Mouse (Mus musculus): ENCODE data around the gene Pygo2.

The Pygo2 gene

DNA sequence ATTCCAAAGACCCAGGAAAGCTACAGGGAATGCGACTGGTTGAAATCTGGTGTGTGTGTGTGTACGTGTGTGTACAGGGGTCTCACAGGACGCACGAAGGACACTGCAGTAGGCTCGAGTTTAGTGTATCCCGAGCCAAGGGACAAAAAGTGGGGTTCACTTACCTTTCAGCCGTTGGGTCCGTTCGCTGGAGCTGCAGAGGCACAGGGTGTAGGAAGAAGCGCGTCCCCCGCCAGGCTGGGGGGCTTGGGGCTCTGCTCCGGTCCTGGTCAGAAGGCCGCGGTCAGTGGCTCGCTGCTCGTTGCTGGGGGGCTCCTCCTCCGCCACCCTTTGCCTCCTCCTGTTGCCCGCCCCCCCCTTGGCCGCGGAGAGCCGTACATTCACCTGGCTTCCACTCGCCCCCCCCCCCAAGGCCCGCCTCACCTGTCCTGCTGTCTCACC lies 37.1 kb upstream of the Pygo2 start:
- DNase-seq (ENCODE audit: low read depth, low spot score): no peak

DNA sequence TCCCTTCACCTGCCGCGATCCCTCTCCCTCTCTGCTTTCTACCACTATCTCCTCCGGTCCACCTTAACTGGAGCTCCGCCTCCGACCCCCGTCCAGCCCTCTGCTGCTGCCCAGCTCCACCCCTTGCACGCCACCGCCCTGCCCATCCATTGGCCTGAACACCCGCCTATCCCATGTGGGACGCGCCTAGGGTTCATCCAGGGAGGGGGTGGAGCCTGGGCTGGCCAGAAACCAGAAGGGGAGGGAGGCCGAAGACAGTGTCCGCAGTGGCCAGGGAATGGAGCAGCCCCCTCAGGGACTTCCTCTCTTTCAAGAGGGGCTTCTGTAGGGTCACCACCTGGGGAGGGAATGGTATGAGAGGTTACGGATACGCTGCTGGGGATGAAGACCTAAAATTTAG lies 36.4 kb upstream of the Pygo2 start:
- DNase-seq (ENCODE audit: low read depth, low spot score): peak; percentile 75

DNA sequence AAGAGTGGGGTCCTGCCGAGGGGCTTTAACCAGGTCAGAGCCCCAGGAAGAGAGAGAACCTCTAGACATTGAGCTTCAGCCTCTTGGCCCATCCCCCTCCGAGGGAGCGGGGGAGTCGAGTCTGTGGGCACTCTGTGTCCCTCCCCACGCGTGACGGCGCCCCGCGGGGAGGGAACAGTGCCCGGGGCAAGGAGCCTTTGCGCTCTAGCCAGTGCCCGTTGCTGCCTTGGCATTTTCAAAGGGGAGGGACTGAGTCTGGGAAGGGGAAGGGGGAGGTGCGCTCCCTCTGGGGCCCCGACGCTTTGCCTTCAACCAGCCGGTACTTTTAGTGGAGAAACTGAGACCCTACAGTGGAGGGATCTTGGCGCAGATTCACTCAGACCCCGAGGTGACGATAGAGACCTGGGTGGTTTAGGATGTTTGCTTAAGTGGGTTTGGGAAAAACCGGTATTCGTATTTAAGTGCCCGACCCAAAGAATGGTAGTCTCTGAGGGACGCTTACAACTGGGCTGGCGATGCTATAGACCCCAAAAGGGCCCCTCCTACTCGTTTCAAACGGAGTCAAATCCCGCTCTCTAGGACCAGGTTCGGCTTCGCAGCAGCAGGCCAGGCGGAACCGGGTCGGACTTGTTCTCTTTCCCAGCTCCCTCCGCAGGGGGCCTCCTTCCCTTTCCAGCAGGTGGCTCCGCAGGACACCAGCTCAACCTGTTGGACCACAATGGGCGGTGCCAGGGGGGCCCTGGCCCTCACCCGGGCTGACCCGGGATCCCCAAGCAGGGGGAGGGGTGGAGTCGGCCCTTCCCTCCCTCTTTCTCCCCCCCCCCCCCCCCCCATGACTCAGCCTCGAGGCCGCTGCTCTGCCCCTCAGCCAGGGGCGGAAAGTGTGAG lies 35.8 kb upstream of the Pygo2 start, which contains the start of gene Zbtb7b:
TSS of gene Zbtb7b (minus strand) at position 771 of the 888 bp plus-strand sequence.
- no peak for DNase-seq (ENCODE audit: low read depth, low spot score)

DNA sequence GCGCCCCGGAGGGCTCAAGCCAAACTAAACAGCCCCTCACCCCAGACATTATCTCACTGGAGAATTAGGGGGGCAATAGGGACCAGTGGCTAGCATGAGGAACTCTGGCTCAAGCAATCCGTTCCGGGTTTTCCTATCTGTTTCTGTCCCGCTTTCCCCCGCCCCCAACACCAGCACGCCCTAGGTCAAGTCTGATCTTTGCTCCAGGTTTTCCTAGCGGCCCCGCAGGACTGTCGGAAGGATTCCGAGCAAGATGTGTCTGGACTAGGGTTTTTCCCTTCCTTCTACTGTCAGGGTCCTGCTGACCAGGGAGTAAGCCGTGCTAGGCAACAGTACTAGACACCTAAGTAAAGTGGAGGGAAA lies 35.1 kb upstream of the Pygo2 start:
- DNase-seq (ENCODE audit: low read depth, low spot score): no peak

DNA sequence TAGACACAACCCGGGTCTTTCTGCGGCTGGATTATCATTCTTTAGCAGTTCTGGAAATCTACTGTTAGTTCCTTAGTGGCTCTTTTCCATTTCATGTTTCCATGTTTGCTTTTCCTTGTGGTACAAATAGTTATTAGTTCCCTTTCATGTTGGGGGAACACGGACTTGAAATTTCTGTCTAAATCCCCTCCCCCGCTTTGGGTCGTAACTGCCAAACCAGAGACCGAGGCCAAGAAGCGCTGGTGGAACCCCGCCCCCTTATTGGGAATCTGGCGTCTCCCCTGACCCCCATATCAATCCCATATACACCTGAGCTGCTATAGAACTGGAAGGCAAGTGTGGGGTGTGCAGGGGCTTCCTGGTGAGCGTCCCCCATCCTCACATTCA lies 34.6 kb upstream of the Pygo2 start:
- DNase-seq (ENCODE audit: low read depth, low spot score): no peak

DNA sequence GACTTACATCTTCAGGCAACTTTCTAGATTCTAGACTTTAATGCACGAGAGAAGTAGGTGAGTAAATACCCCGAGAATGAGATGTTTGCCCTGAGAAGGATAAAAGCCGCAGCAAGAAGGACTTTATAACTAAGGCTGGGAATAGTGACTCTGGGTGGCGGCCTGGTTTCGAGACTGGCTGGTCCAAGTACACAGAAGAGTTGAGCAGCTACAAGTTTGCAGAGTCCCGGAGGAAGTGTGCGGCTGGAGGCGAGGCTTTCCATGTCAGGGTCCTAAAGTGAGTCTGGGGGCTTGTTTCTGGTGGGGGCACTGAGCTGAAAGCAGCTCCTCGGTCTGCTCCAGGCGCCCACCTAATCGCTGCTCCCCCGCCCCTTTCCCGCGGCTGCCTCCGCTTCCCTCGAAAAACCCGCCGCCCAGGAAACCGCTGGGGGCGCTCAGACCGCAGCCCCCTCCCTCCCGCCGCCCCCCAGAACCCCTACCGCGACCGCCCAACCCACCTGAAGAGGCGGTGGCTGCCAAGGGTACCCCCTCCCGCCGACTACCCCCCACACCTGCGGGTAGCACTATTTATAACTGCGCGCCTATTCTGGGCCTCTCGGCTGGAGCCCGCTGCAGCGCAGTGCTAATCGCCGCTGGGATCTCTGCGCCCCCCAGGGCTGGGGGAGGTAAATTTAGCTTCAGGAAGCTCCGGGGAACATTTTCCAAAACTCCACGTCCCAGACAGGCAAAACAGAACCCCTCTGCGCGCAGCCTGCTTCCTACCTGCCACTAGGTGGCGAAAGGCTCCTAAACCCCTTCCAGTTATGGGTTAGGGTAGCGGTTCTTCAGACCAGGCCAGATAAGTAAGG lies 34.0 kb upstream of the Pygo2 start:
- no peak for DNase-seq (ENCODE audit: low read depth, low spot score)

DNA sequence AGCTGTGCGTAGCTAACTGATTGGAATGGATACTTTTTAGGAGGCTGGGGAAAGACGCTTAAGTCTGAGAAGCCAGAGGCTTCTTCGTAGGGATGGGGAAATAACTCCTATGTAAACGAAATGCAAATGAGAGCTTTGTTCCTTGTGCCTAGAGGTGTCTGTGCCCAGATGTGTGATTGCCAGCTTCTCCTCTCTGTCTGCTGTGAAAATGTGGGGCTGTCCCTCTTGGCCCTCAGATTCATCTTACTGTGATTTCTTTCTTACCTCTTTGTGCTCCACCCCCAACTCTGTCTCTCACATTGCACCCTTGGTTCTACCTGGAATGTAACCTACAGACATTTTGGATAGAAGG lies 33.4 kb upstream of the Pygo2 start:
- no peak for DNase-seq (ENCODE audit: low read depth, low spot score)

DNA sequence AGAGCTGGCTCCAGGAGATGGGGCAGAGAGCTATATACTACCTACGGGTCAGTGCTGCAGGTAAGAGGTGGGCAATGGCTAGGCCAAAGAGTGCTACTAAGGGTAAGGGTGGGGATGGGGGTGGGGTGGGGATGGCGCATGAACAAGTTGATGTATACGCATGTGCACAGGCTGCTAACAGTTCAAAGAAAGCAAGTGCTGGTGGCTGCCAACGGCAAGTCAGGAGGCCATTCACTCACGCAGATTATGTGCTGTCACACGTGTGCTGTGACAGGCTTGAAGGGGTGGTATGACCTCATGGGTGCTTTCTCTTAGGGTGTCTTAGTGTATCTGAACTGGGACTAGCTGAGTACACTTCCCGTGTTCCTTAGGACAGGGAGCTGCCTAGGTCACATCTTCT lies 28.7 kb upstream of the Pygo2 start:
- no peak for DNase-seq (ENCODE audit: low read depth, low spot score)

DNA sequence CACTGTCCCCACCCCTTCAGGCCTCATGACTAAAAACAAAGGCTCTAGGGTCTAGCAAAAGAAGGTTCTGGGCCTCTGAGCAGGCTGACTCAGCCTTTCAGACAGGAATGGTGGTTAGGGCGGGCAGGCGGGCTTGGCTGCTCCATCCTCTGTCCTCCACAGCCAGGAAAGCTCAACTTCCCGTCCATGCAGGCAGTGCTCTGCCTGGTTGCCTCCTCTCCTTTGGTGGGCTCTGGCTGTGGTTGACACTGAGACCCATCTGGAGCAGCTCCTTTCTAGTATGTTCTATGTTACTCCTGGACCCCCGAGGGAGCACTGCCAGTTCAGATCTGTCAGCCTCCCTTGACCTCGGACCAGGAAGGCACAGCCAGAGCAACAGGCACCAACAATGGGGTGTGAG lies 27.3 kb upstream of the Pygo2 start, which contains the start of gene Lenep:
TSS of gene Lenep (minus strand) at position 101 of the 400 bp plus-strand sequence.
- no peak for DNase-seq (ENCODE audit: low read depth, low spot score)

DNA sequence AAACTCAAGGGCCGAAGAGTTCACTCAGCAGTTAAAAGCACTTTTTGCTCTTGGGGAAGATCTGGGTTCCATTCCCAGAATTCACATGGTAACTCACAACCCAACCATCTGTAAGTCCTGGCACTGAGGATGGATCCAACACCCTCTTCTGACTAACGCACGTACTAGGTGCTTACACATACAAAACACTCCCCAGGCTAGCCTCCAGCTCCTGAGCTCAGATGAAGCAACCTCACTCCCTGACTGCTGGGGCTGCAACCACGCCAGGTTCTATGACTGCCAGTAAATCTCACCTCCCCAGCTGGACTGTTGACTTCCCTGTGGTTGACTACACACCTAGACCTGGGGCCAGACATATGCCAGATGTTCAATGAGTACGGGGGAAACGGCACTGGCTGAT lies 23.1 kb upstream of the Pygo2 start:
- no peak for DNase-seq (ENCODE audit: low read depth, low spot score)

DNA sequence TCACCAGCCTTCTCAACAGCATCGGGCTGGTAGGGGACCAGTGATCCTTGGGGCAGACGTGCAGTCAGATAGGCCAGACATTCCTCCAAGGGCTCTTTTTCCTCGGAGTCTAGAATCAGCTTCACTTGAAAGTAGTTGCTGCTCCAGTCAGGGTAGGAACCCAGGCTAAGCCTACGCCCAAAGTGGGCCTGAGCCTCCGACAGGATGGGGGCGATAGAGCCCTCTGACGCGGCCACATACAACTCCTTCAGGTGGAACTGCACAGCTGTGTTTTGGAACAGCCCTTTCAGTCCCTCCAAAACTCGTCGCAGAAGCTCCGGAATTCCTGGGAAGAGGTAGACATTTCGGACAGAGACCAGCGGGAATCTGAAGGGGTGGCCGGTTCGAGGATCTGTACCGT lies 21.6 kb upstream of the Pygo2 start:
- DNase-seq (ENCODE audit: low read depth, low spot score): no peak

DNA sequence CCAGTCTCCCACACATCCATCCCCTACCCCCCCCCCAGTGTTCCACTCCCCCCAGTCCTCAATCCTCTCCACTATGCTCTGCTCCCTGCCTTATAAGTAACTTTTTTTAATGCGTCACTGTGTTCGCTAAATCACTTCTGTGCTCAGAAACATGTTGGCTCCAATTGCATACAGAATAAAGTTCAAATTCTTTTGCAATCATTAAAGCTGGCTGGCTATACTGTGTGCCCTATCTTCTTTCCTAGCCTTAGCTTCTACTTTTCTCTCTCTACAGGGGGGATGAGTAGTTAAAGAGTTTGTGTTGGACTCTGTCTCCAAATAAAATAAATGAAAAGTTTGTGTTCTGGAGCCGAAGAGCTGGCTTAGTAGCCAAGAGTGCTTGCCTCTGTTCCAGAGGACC lies 20.3 kb upstream of the Pygo2 start:
- DNase-seq (ENCODE audit: low read depth, low spot score): no peak

DNA sequence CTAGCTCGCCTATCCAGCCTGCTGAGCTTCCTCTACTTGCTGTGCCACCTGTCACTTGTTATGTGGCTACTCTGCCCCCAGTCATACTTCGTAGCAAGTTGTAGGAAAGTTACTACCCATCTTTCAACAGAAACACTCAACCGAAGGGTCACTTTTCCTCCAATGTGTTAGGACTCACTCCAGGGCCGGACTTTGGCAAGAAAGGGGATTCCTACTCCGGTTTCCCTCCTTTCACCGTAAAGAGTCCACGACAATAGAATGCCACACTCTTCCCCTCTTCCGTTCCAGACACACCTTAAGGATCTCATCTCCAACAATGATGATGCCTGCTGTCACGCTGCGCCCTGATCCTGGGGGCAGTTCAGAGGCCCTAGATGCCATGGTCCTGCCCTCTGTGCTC lies 19.1 kb upstream of the Pygo2 start:
- DNase-seq (ENCODE audit: low read depth, low spot score): no peak

DNA sequence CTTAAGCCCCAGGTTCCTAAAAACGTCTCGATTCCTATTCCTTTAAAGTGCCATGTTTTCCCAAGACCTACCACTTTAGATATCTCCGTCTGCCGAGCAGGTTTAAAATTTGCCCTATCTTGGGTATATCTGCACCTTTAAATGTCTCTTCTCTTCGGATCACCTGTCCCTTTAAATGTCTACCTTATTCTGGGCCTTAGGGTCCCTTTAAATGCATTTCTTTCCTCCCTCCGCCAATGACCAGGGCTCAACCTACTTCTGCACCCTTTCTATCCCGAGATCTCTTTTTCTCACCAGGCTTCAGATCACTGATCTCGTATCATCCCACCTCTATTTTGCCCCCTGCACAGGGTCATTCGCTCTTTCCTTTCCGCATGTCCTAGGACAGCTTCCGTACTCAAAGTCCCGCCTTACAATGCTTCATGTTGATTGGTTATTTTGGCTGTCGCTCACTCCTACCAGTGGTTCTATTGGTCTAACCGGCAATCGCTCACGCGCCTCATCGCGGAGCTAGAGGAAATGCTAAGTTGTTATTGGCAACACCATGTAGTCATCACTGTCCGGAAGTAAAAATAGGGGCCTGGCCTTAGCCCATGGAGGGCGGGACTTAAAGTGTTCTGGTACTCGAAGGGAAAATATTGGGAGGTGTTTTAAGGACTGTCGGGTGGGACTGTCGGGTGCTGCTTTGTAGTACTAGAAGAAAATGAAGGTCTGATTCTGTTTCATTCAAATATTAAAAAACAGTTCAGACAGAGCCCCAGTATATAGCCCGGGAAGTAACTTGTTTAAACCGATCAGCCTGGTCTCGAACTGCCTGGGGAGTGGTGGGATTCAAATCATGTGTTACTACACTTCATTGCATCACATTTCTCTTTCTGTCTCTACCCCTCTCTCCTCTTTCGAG lies 18.3 kb upstream of the Pygo2 start, which contains the start of gene Flad1:
TSS of gene Flad1 (minus strand) at position 381 of the 904 bp plus-strand sequence.
- peak; percentile 100 for DNase-seq (ENCODE audit: low read depth, low spot score)

DNA sequence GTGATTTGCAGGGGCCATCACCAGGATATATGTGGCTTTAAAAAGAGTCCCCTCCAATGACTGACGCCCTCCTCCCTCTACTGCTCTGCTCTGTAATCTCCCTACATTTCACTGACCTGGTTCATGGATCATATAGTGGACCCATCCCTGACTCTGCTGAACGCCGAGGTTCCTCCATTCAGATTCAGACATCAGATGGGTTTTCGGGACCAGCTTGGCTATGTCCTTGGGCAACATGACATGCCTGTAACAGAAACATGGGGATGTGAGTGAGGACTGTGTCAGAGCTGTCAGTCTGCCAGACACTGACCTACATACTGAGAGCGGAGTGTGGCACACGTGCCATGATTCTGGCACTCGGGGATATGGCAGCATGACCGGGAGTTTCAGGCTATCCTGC lies 13.9 kb upstream of the Pygo2 start:
- no peak for DNase-seq (ENCODE audit: low read depth, low spot score)

DNA sequence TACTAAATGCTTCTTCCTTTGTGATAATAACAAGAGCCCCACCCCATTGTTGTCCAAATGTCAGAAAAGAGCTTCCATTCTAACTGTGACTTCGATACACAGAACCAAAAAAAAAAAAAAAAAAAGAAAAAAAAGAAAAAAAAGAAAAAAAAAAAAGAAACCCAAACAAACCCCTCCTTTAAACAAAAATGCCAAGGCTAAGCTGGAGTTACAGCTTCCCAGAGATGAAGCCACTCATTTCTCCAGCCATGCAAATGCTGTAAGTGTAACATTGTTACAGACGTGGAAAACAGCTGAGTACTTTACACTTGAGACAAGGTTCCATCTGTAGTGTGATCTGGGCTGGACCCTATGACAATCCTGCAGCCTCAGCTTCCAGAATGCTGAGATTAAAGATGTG lies 12.9 kb upstream of the Pygo2 start:
- no peak for DNase-seq (ENCODE audit: low read depth, low spot score)

DNA sequence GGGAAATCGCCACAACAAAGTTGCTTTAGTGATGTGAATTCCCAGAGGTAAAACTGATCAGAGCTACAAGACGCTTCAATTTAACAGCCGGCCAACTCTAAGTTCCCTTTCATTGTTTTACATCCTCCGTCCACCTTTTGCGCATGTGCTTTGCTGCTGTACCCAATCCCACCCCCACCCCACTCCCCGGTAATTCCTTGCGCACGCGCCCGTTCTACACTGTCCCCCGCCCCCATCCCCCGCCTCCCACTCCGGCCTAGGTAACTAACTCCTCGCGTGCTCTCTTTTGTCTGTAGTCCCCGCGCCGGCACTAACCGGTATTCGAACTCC lies 12.2 kb upstream of the Pygo2 start:
- DNase-seq (ENCODE audit: low read depth, low spot score): no peak

DNA sequence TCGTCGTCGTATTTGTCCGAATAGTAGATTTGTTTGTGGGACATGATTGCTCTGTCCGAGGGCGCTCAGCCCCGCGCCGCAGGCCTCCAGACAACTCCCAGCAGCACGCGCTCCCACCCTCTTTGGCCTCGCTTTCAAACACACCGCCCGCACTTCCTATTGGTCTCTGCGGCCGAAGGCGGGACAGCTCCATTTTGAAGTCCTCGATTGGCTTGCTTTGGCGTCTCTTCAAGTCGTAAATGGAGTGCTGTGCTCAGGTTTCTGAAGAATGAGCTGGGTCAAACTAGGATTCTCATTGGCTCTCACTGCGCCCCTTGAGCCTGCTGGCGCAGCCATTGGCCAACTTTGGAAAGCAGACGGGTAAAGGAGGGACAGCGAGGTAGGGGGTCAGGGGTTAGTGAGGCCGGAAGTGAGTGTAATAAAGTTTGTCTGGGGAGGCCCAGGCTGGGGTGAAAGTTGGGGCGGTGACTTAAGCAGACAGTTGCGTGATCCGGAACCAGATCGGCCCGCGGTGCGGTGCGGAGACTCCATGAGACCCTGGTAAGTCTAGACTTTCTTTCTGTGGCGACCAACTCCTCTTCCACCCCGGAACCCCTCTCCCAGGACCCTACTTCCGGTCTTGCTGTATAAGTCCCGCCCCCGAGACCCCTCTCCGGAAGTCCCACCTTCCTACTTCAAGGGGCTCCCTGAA lies 11.7 kb upstream of the Pygo2 start, which contains the start of the genes Cks1b and Shc1:
TSS of gene Cks1b (minus strand) at position 214 of the 691 bp plus-strand sequence.
TSS of gene Shc1 (plus strand) at position 274 of the 691 bp plus-strand sequence.
- peak; percentile 94 for DNase-seq (ENCODE audit: low read depth, low spot score)

DNA sequence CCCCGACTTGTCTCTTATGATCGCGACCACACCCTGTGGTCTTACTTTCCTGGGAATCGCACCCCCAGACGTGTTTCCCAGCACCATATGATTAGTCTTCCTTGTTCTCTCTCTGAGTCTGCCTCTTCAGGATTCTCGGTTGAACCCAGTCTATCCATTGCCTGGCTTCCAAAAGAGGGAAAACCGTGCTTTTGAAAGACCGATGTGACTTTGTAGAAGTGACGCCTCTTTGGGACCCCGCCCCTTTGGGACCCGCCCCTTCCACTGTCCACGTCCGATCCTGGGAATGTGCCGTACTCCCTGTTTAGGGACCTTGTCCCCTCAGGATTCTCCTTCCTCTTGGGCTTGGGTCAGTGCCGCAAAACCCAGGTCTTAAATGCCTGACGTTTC lies 11.2 kb upstream of the Pygo2 start:
- DNase-seq (ENCODE audit: low read depth, low spot score): no peak

DNA sequence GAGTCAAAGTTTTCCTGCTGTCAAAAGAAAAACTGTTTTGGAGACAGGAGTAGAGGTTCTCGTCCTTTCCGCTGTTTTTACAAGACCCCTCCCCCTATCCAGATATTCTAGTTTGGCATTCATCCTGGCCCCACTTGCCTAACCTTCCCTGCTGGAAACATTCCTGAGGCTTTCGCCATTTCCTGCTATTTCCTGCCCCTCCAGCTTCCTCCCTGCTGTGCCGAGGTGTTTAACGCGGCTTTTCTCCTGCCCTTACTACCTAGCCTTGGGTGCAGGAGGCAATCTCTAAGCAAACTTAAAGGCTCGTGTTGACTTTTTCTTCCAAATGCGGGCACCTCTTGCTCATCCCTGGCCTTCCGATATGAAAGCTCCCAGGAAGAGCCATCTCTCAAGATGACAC lies 10.4 kb upstream of the Pygo2 start:
- no peak for DNase-seq (ENCODE audit: low read depth, low spot score)

DNA sequence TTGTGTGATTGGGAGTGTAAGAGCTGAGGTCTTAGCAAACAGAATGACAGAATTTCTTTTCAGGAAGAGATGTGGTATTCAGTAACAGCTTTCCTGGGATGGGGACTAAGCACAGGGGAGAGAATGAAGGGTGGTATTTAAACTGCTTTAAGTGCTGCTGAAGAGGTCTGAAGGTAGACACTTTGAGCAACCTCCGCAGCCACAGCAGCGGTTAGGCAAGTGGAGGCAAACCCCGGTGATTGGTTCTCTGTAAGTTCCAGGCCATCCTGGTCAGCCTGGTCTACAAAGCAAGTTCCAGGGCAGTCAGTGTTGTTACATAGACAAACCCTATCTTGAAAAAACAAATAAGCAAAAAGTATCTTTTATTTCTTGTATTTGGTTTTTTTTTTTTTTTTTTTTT lies 10.0 kb upstream of the Pygo2 start:
- DNase-seq (ENCODE audit: low read depth, low spot score): no peak

All from c-Kit-negative CD71-positive TER-119-positive erythroid progenitor cells, embryonic 14.5 days (primary cell).